Mouse (Mus musculus) liver, embryonic 16.5 days (tissue): ENCODE results near the gene Lman2. TPM values are rescaled to one million over a fixed set of nuclear protein-coding genes. Genes with fewer than 3 reads are reported as not detected.

Experiments
- ATAC-seq: fragments of 200-750 bp; cut with Nextera tagmentation; 2 replicates; pipeline ENCODE4 v1.8.0; 2017; ENCODE audit warnings: low read depth, mild to moderate bottlenecking, moderate number of reproducible peaks, moderate library complexity
- H3K27ac ChIP-seq: fragments of 300-500 bp; sonication (generic); 2 replicates; pipeline ENCODE4 v1.5.1; 2014; ENCODE audit warnings: mild to moderate bottlenecking, low read length
- H3K27me3 ChIP-seq: fragments of 300-500 bp; sonication (generic); 2 replicates; pipeline ENCODE4 v1.6.1; 2014; ENCODE audit warnings: low read depth, low read length, mixed read lengths; ENCODE audit not compliant: control insufficient read depth, insufficient read depth
- H3K36me3 ChIP-seq: fragments of 300-500 bp; sonication (generic); 2 replicates; pipeline ENCODE4 v1.6.1; 2014; ENCODE audit warnings: mild to moderate bottlenecking; ENCODE audit not compliant: control insufficient read depth, insufficient read depth
- H3K4me1 ChIP-seq: fragments of 300-500 bp; sonication (generic); 2 replicates; pipeline ENCODE4 v1.6.1; 2014; ENCODE audit warnings: low read depth, low read length, mixed read lengths; ENCODE audit not compliant: control insufficient read depth
- H3K4me2 ChIP-seq: fragments of 300-500 bp; sonication (generic); 2 replicates; pipeline ENCODE4 v1.6.1; 2014; ENCODE audit warnings: low read depth, low read length, mixed read lengths
- H3K4me3 ChIP-seq: fragments of 300-500 bp; sonication (generic); 2 replicates; pipeline ENCODE4 v1.5.1; 2014; ENCODE audit warnings: low read depth, mild to moderate bottlenecking, low read length
- H3K9ac ChIP-seq: fragments of 300-500 bp; sonication (generic); 2 replicates; pipeline ENCODE4 v1.6.1; 2014; ENCODE audit warnings: low read depth, low read length
- H3K9me3 ChIP-seq: fragments of 300-500 bp; sonication (generic); replicated peaks from 2 replicates; pipeline ENCODE4 v1.6.1; 2016; ENCODE audit warnings: low read length; ENCODE audit not compliant: control insufficient read depth
- WGBS: fragments of 180-500 bp; shearing (Covaris S2); extraction: QIAGEN DNeasy Blood & Tissue Kit; methylation state at CpG from one replicate; pipeline ENCODE4 v1.1.7; 2014; ENCODE audit not compliant: insufficient replicate concordance; 5-methylcytosine and 5-hydroxymethylcytosine counted together
- polyA plus RNA-seq: library from polyadenylated mRNA; unstranded; fragments of >200 nt; fragmentation: Nextera tagmentation; extraction: Ambion mirVana; gene quantifications from 2 replicates; pipeline ENCODE4 v1.2.1, GENCODE M21; 2015

The Lman2 gene
- polyA plus RNA-seq = 53.3 and 55.5 TPM in 2 replicates

- no peaks in the 10 kb centered on the region for H3K27me3 ChIP-seq
- peak within 1 kb of the TSS; percentile 79 for H3K4me2 ChIP-seq
- peaks cover 30% of the 10 kb centered on the region for H3K4me1 ChIP-seq
- peaks cover 10% of the 10 kb centered on the region for H3K36me3 ChIP-seq
- H3K27ac ChIP-seq = peak within 1 kb of the TSS; percentile 97
- WGBS = under 1% methylated on average over 35 of the region's 35 CpGs
- peak within 1 kb of the TSS; percentile 95 for H3K9ac ChIP-seq
- peak; percentile 97 for ATAC-seq
- no peaks in the 10 kb centered on the region for H3K9me3 ChIP-seq
- H3K4me3 ChIP-seq = peak within 1 kb of the TSS; percentile 96
Observed at GRCm38 (mm10) chr13:55362453-55363060, at the start of gene Lman2. Lman2 (minus strand) TSS chr13:55362783.

DNA sequence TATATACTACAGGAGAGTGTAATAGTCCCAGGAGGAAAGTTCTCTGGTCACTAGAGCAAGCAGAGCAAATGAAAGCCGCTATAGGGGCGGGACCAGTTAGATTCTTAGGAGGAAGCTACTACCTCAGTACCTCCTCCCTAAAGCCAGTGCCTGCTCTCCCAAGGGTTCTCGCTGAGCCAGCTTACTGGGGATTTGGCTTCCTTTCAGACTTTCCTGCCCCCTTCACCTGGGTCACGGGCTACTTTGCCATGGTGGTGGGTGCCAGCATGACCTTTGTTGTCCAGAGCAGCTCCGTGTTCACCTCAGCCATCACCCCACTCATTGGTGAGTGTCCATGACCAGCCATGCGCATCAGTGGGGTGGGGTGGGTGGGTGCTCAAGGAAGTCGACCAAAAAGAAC is 49.2 kb upstream of the Lman2 start:
- H3K27ac ChIP-seq = no peak overlapping the region
- peaks cover 2% of the 10 kb centered on the region for H3K4me1 ChIP-seq
- no peak for ATAC-seq
- H3K4me2 ChIP-seq = no peak overlapping the region
- no peak overlapping the region for H3K4me3 ChIP-seq
- 53% methylated on average over 7 of the region's 7 CpGs for WGBS
- H3K9me3 ChIP-seq = no peaks in the 10 kb centered on the region
- H3K27me3 ChIP-seq = peaks cover 27% of the 10 kb centered on the region
- no peak overlapping the region for H3K9ac ChIP-seq
- no peaks in the 10 kb centered on the region for H3K36me3 ChIP-seq

GRCm38 (mm10) chr13:55408546-55409120 is 46.0 kb upstream of the Lman2 start:
- 66% methylated on average over 19 of the region's 19 CpGs for WGBS
- H3K4me1 ChIP-seq = no peaks in the 10 kb centered on the region; the same call in none of the 2 replicates
- H3K36me3 ChIP-seq = no peaks in the 10 kb centered on the region
- ATAC-seq = no peak
- H3K9ac ChIP-seq = no peak overlapping the region
- no peaks in the 10 kb centered on the region for H3K9me3 ChIP-seq
- H3K27ac ChIP-seq = no peak overlapping the region
- H3K4me3 ChIP-seq = no peak overlapping the region
- H3K27me3 ChIP-seq = peaks cover 29% of the 10 kb centered on the region
- no peak overlapping the region for H3K4me2 ChIP-seq

- H3K4me3 ChIP-seq = no peak overlapping the region
- H3K27ac ChIP-seq = no peak overlapping the region
- H3K4me1 ChIP-seq = no peaks in the 10 kb centered on the region; the same call in 1 of the 2 replicates
- no peaks in the 10 kb centered on the region for H3K36me3 ChIP-seq
- no peaks in the 10 kb centered on the region for H3K9me3 ChIP-seq
- no peak for ATAC-seq
- H3K27me3 ChIP-seq = peaks cover 29% of the 10 kb centered on the region
- H3K4me2 ChIP-seq = no peak overlapping the region
- 42% methylated on average over 4 of the region's 4 CpGs for WGBS
- no peak overlapping the region for H3K9ac ChIP-seq
Observed at GRCm38 (mm10) chr13:55407341-55407740, 44.8 kb upstream of the Lman2 start.

GRCm38 (mm10) chr13:55405783-55406390 is 43.3 kb upstream of the Lman2 start:
- Histone ChIP-seq H3K4me3 (no peak overlapping the region), H3K27me3 (peaks cover 31% of the 10 kb centered on the region), H3K9ac (no peak overlapping the region), H3K9me3 (no peaks in the 10 kb centered on the region), H3K4me2 (no peak overlapping the region), H3K36me3 (no peaks in the 10 kb centered on the region), H3K27ac (no peak overlapping the region), H3K4me1 (no peaks in the 10 kb centered on the region; the same call in 1 of the 2 replicates)
- ATAC-seq = peak; percentile 16; the same call in 1 of the 2 replicates
- 20% methylated on average over 13 of the region's 13 CpGs for whole genome bisulfite sequencing

DNA sequence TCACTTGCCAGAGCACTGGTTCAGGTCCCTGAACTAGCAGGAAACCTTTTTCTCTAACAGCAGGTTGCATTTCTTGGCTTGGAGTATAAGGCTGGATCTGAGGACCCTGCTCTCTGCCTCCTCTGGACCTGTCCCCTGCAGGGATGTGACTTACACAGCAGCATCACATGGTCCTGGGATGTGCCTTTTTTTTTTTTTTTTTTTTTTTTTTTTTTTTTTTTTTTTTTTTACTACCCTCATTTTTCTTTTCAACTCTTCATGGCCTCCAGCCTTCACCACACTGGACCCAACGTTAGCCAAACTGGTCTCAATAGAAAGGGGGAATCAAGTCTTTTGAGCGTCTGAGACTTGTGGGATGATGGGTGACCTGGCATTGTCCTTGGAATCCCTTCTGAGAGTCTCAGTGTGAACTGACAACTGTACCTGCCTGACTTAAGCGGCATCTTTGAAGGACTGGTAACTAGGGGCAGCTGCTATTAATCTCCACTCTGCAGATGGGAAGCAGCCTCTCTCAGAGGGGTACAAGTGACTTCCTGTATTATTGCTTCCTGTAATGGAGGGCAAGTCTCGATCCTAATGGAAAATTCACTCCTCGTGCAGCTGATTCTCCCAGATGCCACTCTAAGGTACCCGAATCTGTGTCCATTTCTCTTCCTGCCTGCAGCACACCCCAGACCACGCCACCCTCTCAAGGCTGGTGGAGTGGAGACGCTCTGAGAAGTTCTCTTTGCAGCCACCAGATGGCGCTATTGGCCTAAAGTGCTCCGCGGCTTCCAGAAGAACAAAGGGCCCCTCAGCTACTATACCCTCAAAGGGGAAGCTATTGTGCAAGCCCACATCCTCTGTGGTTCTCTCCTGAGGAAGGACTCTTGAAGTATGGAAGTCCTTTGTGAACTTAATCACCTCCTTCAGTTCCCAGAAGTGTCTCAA is 42.5 kb upstream of the Lman2 start:
- Histone ChIP-seq H3K4me2 (no peak overlapping the region), H3K27ac (no peak overlapping the region), H3K27me3 (peaks cover 31% of the 10 kb centered on the region), H3K4me1 (no peaks in the 10 kb centered on the region; the same call in 1 of the 2 replicates), H3K9ac (no peak overlapping the region), H3K4me3 (no peak overlapping the region), H3K36me3 (no peaks in the 10 kb centered on the region), H3K9me3 (no peaks in the 10 kb centered on the region)
- WGBS = 6% methylated on average over 11 of the region's 11 CpGs
- ATAC-seq = peak; percentile 65

DNA sequence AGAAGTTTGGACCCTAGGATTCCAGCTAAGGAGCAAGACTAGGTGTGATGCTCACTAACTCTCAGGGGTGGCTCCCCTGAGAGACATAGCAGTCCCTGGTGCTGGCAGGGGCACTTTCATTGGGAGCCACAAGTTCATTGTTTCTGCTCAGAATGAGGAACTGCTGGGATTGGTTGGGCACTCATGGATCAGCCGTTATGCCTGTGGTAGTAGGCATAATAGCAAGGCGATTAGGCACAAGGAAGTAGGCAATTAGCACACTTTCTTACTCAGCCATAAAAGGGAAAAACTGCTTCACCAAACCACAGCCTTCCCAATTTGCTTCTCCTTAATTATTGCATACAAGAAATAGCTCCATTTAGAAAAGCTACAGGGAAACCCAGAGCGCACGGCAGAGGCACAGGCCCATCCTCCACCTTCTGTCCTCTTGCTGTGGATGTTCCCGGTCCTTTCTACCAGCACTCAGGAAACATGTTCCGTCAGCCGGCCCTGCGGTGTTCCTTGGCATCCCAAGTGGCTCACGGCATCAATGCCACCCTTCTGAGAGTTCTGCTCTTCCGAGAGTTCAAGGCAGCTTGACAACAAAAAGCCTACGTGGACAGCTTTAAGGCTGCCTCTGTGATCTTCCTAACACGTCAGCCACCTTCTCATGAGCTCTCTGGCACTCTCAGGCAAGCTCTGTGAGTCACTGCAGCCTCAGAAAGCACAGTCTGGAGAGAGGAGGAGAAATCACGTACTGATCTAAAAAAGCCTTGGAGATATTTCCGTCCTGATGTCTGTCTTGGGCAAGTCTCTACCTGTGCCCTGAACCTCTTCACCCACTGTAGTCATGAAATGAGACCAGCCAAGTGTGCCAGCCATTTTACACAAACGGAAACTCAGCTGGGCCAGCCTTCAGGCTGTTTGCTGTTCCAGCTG is 41.6 kb upstream of the Lman2 start:
- Histone ChIP-seq H3K27ac (no peak overlapping the region), H3K4me2 (no peak overlapping the region), H3K4me3 (no peak overlapping the region), H3K36me3 (no peaks in the 10 kb centered on the region), H3K9me3 (no peaks in the 10 kb centered on the region), H3K9ac (no peak overlapping the region), H3K4me1 (no peaks in the 10 kb centered on the region; the same call in 1 of the 2 replicates), H3K27me3 (peaks cover 27% of the 10 kb centered on the region)
- ATAC-seq = no peak
- 49% methylated on average over 15 of the region's 15 CpGs for WGBS

DNA sequence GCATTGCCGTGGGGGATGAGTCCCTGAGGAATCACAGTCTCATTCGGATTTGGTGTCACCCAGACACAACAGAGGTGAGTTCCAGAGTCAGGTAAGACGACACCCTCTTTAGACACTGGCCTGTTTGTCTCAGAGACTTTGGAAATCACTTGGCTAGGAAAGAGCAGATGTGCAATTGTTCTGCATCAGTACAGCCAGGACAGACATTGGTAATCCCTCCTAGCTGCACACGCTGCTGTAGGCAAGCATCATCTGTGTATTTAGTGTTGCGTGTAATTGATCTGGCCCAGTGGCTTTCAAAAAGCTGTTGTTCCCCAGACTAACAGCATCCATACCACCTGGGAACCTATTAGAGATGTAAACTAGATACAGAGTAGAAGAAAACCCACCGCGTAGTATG is 40.7 kb upstream of the Lman2 start:
- Histone ChIP-seq H3K4me3 (no peak overlapping the region), H3K9me3 (no peaks in the 10 kb centered on the region), H3K36me3 (no peaks in the 10 kb centered on the region), H3K4me2 (no peak overlapping the region), H3K27ac (no peak overlapping the region), H3K27me3 (peaks cover 23% of the 10 kb centered on the region), H3K4me1 (no peaks in the 10 kb centered on the region; the same call in 1 of the 2 replicates), H3K9ac (no peak overlapping the region)
- no peak for ATAC-seq
- WGBS = 54% methylated on average over 7 of the region's 7 CpGs
